Mouse (Mus musculus) thymus, adult 18-20 months (tissue): ENCODE results near the gene Hcn2.
"Not testable (repeated sequence)": the region's sequence is repeated elsewhere in the genome, so short reads cannot be mapped to it uniquely, and the experiment has no call there.

Experiments used
- DNase-seq, 2 experiments: peaks; one replicate each; pipeline ENCODE4 v3.0.0; 2022; ENCODE audit warnings: mixed read lengths in 2 of 2

The Hcn2 gene

GRCm38 (mm10) chr10:79687513-79687912 lies 28.9 kb upstream of the Hcn2 start:
- no peak for DNase-seq

- no peak for DNase-seq
These were observed 27.7 kb upstream of the Hcn2 start, which contains the start of gene Gzmm for GRCm38 (mm10) chr10:79688720-79689119. Gzmm (plus strand) TSS chr10:79689020.

- no peak for DNase-seq
These were observed 27.3 kb upstream of the Hcn2 start for GRCm38 (mm10) chr10:79689178-79689577.

- no peak for DNase-seq
These were observed 24.4 kb upstream of the Hcn2 start for GRCm38 (mm10) chr10:79691986-79692548.

DNA sequence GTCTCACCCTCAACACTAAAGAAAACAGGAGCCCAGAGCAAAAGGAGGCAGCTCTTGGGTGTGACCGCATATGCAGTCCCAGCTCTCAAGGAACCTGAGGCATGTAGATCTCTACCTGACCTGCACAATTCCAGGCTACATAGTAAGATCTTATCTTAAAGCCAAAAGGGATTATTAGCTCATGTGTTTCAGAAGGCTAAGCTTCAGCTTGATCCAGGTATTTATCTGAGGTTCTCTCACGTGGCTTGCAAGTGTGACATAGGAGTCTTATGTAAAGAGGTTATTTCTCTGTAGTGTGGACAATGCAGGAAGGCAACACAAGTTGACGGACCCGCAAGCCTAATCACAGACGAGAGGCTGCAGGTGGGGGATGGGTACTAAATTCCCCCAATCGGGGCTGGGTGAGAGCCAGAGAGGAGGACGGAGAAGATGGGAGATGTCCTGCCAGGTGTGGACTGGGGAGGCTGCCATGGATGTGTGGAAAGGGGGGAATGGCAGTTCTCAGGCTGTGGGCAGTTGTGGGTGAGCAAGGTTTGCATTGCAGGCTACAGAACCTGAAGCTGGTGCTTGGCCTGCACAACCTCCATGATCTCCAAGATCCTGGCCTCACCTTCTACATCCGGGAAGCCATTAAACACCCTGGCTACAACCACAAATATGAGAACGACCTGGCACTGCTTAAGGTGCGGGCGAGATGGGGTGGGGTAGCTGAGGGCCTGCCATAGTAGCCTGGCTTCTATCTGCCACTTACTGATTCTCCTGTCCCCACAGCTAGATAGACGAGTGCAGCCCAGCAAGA lies 22.7 kb upstream of the Hcn2 start:
- DNase-seq: no peak

DNA sequence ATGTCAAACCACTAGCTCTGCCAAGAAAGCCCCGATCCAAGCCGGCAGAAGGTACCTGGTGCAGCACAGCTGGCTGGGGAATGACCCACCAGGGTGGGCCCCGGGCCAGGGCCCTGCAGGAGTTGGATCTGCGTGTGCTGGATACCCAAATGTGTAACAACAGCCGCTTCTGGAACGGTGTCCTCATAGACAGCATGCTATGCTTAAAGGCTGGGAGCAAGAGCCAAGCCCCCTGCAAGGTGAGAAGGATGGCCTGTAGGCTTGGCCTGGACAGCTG lies 22.1 kb upstream of the Hcn2 start:
- no peak for DNase-seq

DNA sequence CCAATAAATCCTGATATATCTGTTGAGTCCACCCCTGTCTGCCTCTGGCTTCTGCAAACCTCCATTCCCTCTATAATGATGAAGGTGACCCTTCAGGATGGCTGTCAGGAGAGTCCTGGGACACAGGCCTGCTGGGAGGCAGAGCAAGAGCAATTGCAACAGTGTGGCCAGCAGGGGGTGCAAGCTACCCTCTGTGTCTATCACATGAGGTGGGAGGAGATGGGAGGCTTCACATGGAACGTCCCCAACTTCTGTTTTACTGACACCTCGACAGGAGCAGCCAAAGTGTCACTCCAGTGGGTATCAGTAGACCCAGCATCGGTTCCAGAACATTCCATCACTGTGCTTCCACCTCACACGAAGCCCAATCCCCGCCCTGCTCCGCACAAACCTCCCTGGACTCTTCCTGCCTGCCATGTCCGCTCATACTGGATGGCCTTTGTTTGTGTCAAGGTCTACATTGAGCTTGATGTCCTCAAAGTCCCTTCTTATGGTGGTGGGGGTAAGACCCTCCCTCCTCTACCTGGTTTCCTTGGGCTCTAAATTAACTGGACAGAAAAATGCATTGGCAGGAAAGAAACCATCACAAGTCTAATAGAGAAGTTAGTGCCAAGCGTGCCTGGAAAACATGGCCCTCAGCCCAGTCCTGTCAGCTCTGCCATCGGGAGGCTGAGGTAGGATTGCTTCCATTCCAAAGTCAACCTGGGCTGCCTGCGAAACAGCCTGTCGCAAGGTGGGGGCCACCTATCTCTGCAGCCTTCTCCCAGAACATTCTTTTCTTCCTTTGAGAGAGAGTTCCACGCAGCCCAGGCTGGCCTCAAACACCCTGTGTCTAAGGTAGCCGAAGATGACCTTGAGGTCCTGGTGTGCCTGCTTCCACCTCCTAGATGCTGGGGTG lies 21.0 kb upstream of the Hcn2 start:
- peak; percentile 42 to 50 for DNase-seq

GRCm38 (mm10) chr10:79696129-79696651 lies 20.2 kb upstream of the Hcn2 start:
- no peak for DNase-seq

GRCm38 (mm10) chr10:79697916-79698315 lies 18.5 kb upstream of the Hcn2 start:
- DNase-seq: no peak

- no peak for DNase-seq
These were observed 18.0 kb upstream of the Hcn2 start for GRCm38 (mm10) chr10:79698459-79698858.

DNA sequence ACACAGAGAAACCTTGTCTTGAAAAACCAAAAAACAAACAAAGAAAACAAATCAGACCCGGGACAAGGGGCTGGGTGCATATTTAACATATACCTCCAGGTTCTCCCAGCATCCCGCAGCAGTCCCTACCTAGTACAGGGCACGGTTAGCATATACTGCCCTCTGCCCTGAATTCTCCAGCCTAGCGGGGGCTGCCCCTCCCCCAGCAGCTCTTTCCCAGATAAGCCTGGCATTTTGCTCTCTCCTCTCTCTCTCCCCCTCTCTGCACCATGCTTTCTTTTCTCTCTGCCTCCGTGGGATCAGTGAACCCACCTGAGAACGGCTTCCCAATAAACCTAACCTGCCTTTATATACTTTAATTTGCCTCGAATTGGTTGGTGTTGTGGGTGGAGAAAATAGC lies 15.8 kb upstream of the Hcn2 start:
- DNase-seq: no peak

- DNase-seq: no peak
These were observed 14.8 kb upstream of the Hcn2 start for GRCm38 (mm10) chr10:79701443-79702129.

DNA sequence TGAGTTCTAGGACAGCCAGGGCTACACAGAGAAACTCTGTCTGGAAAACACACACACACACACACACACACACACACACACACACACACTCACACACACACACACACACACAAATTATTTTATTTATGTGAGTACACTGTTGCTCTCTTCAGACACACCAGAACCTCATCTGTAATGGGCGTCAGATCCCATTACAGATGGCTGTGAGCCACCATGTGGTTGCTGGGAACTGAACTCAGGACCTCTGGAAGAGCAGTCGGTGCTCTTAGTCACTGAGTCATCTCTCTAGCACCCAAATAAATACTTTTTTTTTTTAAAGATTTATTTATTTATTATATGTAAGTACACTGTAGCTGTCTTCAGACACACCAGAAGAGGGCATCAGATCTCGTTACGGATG lies 13.5 kb upstream of the Hcn2 start:
- not testable (repeated sequence) for DNase-seq

- no peak for DNase-seq
These were observed 12.9 kb upstream of the Hcn2 start for GRCm38 (mm10) chr10:79703541-79703940.

GRCm38 (mm10) chr10:79704065-79704969 lies 12.1 kb upstream of the Hcn2 start, which contains the start of gene Bsg:
Bsg (plus strand) TSS chr10:79704491.
- peak; percentile 98 to 99 for DNase-seq

DNA sequence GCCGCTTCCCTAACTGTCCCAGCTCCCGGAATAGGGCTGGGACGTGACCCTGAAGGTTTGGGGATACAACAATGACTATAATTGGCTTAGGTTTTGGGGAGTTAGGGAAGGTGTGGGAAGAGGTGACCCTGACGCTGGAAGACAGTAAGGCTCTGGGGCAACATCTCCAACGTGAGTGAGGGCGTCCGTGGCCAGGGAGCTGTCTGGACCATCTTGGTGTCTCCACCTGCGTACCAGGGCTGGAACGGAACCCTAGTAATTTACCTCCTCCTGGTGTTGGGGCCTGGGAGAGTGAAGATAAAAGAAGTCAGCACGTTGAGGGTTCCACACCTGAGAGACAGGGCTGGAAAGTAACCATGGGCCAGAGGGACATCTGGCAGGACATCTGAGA lies 11.5 kb upstream of the Hcn2 start:
- DNase-seq: no peak

DNA sequence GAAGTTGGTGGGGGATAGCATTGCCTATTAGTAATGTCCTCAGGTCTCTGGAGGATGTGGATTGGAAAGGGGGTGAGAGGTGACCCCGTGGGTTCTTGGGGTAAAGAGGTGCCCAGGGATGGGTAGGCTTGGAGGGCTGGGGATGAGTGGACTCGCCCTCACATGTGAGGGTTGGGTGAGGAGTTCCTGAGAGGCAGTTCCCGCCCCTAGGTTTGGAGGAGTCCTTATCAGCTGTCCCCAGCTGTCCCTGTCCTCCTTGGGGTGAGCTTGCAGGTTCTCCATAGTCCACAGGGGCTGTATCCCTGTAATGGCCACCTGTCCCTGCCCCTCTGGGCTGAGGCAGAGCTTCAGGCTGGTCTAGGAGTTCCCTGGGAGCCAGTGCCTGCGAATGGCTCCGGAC lies 10.5 kb upstream of the Hcn2 start:
- DNase-seq: no peak

- no peak for DNase-seq
These were observed 9.9 kb upstream of the Hcn2 start for GRCm38 (mm10) chr10:79706406-79707094.

DNA sequence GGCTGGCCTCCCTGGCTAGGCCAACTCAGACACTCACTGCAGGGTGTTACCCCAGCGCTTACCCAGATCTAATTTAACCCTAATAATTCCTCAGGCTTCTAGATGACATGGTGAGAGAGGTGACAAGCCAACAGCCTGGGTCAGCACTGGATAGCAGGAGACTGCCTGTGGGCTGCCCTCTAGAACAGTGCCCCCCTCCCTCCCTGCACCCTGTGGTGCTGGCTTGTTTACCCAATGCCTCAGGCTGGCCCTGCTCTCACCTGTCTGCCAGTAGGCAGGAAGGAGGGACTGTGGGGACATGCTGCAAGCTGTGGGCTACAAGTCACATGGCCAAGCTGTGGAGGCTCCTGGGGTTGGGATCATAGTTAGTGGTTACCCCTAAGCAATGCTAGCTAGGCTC lies 9.3 kb upstream of the Hcn2 start:
- DNase-seq: no peak

DNA sequence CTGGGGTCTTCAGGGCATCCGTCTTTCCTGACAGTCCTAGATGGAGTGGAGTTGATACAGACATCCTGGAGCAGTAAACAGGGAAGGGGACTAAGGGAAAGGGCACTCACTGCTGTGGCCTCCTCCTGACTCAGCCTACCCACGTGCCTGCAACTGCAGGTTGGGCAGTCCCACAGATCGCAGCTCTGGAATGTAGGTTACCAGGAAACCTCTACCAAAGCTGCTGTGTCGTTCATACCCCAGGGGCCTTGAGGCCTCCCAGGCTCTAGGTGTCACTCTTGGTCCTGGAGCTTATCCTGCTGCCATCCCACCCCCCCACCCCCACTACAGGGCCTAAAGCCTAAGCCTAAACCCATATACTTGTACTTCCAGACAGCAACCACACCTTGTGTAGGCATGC lies 8.7 kb upstream of the Hcn2 start:
- DNase-seq: no peak

- DNase-seq: no peak
These were observed 7.8 kb upstream of the Hcn2 start for GRCm38 (mm10) chr10:79708668-79709067.
